9 mouse cellular contexts compared by ENCODE assay signal in genomic region chr2:73495617-73496328, GRCm38 (mm10). TPM values are rescaled to one million over a fixed set of nuclear protein-coding genes. Genes with fewer than 3 reads are reported as not detected.
DNase-seq lines count a peak whose midpoint lies in the region; ATAC-seq and TF ChIP-seq lines count a peak whose summit lies in the region.
"Had no signal": no experiment of that assay in that cellular context is flagged by ENCODE, and none has a peak within 500 bp of the region (broad histone marks: within the 10 kb centered on the region; RNA-seq: fewer than 3 reads in every experiment).

No protein-coding gene starts in this region.

- ATAC-seq in liver, embryonic 14.5 days (ENCODE audit: insufficient read depth): peak; percentile 55; the same call in 1 of the 2 replicates
- ATAC-seq in stomach, embryonic 16.5 days (ENCODE audit: insufficient read depth, low FRiP score): 0 out of 2 replicates have a peak, but pooled peaks have one; percentile 48
- ATAC-seq in cerebellum, adult (ENCODE audit: insufficient number of reproducible peaks, low FRiP score, low TSS enrichment): no peak

- DNase-seq in CD4-positive helper T cell, adult 2 months (ENCODE audit: low read depth, low spot score): peak; percentile 81
- peak; percentile 71 for DNase-seq in embryo, embryonic 11 days
- DNase-seq in heart, postnatal 25 days (ENCODE audit: low spot score): peak; percentile 31
- DNase-seq in liver, embryonic 14.5 days (ENCODE audit: low read depth in 3 of 3, low spot score in 3 of 3): no peak
- DNase-seq in cerebellum, adult 11 months: no peak
- no peak for DNase-seq in right cerebral cortex, postnatal 4 days

- TF ChIP-seq EP300 in liver, embryonic 14.5 days (IDR thresholded peaks at IDR 0.05; ENCODE audit: low read depth): no peak

- H3K27ac ChIP-seq in liver, embryonic 14.5 days: 0 out of 2 replicates have a peak overlapping the region, but pooled peaks have one; percentile 17
- H3K27ac ChIP-seq in stomach, embryonic 16.5 days (ENCODE audit: low read length): peak overlapping the region; percentile 58
- H3K27ac ChIP-seq: neural tube, embryonic 12.5 days had no signal

- H3K4me1 ChIP-seq in liver, embryonic 14.5 days (replicated peaks; ENCODE audit: control insufficient read depth in 2 of 2, insufficient read depth in 2 of 2, low read length in 1 of 2): peaks cover 25 to 42% of the 10 kb centered on the region in 2 experiments
- peaks cover 9% of the 10 kb centered on the region; the same call in 1 of the 2 replicates for H3K4me1 ChIP-seq in stomach, embryonic 16.5 days (ENCODE audit: control insufficient read depth, insufficient read depth, low read length)

- 10% methylated on average over 16 of the region's 16 CpGs for WGBS in liver, embryonic 14.5 days (ENCODE audit: insufficient replicate concordance)
- 35% methylated on average over 16 of the region's 16 CpGs for WGBS in stomach, embryonic 16.5 days

- no peak for TF ChIP-seq CTCF in liver, embryonic 14.5 days (IDR thresholded peaks at IDR 0.05; ENCODE audit: low read depth)

- no peaks in the 10 kb centered on the region for H3K9me3 ChIP-seq in liver, embryonic 14.5 days (ENCODE audit: control insufficient read depth, low read length)
- H3K9me3 ChIP-seq in stomach, embryonic 16.5 days (replicated peaks; ENCODE audit: control insufficient read depth, low read length): no peaks in the 10 kb centered on the region
- H3K9me3 ChIP-seq: neural tube, embryonic 12.5 days had no signal

- H3K36me3 ChIP-seq in liver, embryonic 14.5 days (replicated peaks; ENCODE audit: control insufficient read depth, insufficient read depth, low read depth): no peaks in the 10 kb centered on the region
- no peaks in the 10 kb centered on the region for H3K36me3 ChIP-seq in stomach, embryonic 16.5 days (ENCODE audit: control insufficient read depth, insufficient read depth, low read length)
- H3K36me3 ChIP-seq: neural tube, embryonic 12.5 days had no signal

- H3K4me3 ChIP-seq in liver, embryonic 14.5 days (ENCODE audit: insufficient read depth in 1 of 2, low read depth in 2 of 2, low read length in 2 of 2): peak overlapping the region in 1 of 2 experiments; percentile 20; a peak in 1 of 4 replicates
- no peak overlapping the region for H3K4me3 ChIP-seq in stomach, embryonic 16.5 days (replicated peaks; ENCODE audit: low read length)
- H3K4me3 ChIP-seq: neural tube, embryonic 12.5 days had no signal

- no peaks in the 10 kb centered on the region for H3K27me3 ChIP-seq in liver, embryonic 14.5 days (ENCODE audit: control insufficient read depth, insufficient read depth, low read length)
- H3K27me3 ChIP-seq in stomach, embryonic 16.5 days (ENCODE audit: control insufficient read depth, insufficient read depth, low read length): no peaks in the 10 kb centered on the region
- H3K27me3 ChIP-seq: neural tube, embryonic 12.5 days had no signal

- intact Hi-C loops in heart, postnatal 25 days (cut with DNase I): loop anchor here (2.0 kb wide), 1 partner anchor 33 kb away; the partner anchor contains the start of gene Wipf1

- peak overlapping the region; percentile 40 for H3K9ac ChIP-seq in liver, embryonic 14.5 days (replicated peaks)
- no peak overlapping the region; the same call in 1 of the 2 replicates for H3K9ac ChIP-seq in stomach, embryonic 16.5 days (ENCODE audit: low read length)
- H3K9ac ChIP-seq: neural tube, embryonic 12.5 days had no signal

- peak overlapping the region; percentile 53 for H3K4me2 ChIP-seq in liver, embryonic 14.5 days (ENCODE audit: low read depth)
- no peak overlapping the region; the same call in 1 of the 2 replicates for H3K4me2 ChIP-seq in stomach, embryonic 16.5 days (ENCODE audit: low read depth, low read length)
- H3K4me2 ChIP-seq: neural tube, embryonic 12.5 days had no signal

RNA-seq across cellular contexts. Expression of gene Wipf1, which starts 33.8 kb away (rescaled TPM):
- 10 to 100 TPM; 14.0 to 16.7 TPM for total RNA-seq in heart, postnatal 25 days (2021)
- 2.2 and 3.4 TPM in 2 replicates for polyA plus RNA-seq in liver, embryonic 14.5 days (2012; rRNA removed)
- 4.1 and 5.7 TPM in 2 replicates for polyA plus RNA-seq in liver, embryonic 14.5 days (2014; fragmentation: Nextera tagmentation; extraction: Ambion mirVana)
- polyA plus RNA-seq in stomach, embryonic 16.5 days (2015; fragmentation: Nextera tagmentation; extraction: Ambion mirVana): 5.6 and 7.0 TPM in 2 replicates

Comparison
In these comparisons a context has a peak if more than half of its experiments do, and no peak if none do; other contexts are left out.
1. DNase-seq: peak in CD4-positive helper T cell, adult 2 months (single experiment), embryo, embryonic 11 days (single experiment) and heart, postnatal 25 days (single experiment); none in liver, embryonic 14.5 days (0 of 3), cerebellum, adult 11 months (single experiment) and right cerebral cortex, postnatal 4 days (single experiment).